Mouse (Mus musculus) lung, adult 18-20 months (tissue): Measurements from ENCODE around the gene Zfp518b.

Experiments used
- DNase-seq, 2 experiments: peaks; one replicate each; pipeline ENCODE4 v3.0.0; 2022; ENCODE audit warnings: mixed read lengths in 2 of 2

Zfp518b gene

DNA sequence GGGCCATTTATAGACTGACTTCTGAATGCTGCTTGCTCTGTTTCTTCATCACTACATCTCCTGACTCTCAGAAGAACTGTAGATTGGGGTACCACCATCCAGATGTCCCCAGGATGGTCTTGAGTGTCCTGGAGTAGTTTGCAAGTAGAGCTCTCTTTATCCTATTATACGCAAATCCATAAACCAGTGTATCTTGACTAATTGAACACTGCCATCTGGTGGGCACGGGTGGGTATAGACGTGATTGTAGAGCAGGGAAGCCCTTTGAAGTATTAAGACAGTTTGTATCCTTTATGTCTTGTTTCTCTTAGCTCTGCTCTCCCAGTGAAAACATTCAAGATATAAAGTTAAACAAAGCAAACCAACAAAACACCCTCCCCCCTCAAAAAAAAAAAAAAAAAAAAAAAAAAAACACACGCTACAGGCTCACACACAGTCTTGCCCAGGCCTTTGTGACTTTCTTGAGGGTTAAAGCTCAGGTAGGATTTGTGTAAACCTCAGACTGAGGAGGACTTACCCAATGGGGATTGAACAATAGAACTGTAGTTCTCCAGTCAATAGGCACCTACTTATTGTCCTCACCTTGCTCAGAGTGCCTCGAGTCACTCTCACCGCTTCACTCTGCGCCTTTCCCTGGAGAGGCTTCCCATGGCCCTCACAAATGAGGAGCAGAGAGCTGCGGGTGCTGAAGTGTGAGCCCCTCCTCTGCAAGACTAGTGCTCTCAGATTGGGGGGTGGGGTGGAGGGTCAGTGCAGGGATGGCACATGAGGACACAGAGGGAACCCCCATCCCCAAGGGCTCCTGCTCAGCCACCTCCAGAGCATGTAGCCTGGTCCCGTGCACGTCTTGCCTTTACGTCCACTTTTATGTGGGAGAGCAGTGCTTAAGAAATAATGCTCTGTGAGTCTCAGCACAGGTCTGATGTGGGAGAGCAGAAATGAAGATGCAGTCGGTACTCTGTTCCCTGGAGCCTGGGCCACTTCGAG lies 51.9 kb downstream of the Zfp518b start:
- peak; percentile 65 to 69 for DNase-seq

DNA sequence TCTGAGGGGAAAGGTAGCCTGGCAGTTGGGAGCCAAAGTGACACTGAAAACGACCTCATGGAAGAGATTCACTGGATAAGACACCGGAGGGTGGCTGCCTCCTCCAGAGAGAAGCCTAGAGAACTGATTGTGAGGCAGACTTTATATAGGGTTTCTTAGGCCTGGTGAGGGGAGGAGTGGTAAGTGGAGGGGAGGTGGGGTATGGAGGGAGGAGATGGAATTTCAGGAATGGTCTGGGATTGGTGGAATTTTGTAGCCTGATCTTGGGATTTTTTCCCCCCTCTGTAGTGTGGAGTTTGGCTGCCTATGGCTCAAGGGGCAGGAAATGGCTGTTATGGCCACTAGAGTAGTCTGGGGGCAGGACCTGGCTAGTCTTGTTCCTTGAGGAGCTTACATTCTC lies 56.6 kb downstream of the Zfp518b start:
- no peak for DNase-seq

DNA sequence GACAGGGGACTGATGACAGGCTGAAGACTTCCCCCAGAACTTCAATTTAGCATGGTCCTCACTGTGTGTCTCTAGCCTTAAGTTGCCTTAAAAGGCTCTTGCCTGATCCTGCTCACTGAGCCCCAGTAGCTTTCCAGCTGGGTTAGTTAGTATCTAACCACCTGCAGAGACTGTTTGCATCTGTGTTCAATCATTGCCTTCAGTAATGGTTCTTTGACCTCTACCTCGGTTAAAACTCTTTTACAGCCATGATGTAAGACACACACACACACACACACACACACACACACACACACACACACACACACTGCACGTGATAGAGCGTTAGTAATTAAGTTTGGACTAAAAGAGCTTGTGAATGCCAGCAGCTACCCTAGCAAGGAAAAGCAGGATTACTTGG lies 57.7 kb downstream of the Zfp518b start:
- no peak for DNase-seq

DNA sequence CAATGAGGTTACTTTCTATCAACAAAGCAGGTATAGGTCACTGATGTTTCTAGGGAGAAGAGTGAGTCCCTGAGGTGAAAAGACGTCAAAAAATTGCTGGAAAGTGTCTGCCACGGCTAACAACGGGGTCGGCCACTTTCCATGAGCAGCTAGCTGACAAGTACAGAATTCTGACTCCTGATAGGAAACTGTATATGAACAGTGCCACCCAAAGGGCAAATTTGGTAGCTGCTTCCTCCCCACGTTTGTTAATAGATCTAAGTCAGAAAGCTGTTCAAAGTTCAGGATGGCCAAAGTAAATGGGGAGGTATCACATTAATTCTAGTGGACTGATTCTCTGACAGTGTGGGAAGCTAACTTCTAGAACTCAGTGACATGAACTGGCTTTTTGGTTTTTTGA lies 63.8 kb downstream of the Zfp518b start:
- DNase-seq, result peak; percentile 37 to 52

DNA sequence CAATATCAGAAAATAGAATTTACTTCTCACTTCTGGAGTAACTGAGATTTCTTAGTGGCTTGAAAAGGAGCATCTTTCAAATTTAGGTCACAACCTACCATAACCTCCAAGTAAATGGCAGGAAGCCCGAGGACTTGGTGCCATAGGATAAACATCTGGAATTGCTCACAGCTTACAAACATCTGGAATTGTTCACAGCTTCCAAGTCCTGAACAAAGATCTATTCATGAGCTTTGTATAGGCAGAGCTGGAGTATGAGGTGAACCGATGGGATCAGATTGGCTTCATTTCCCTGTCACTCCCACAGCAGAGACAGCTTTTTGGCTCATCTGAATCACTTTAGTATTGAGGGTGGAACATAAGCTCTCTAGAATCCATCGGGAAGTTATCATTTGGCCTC lies 65.7 kb downstream of the Zfp518b start:
- no peak for DNase-seq
